Mouse (Mus musculus): Measurements from ENCODE around the gene Prrc2a.

GRCm38 (mm10) chr17:35205380-35205769 is 40.7 kb upstream of the Prrc2a start:
- TF ChIP-seq POLR2A (IDR thresholded peaks at IDR 0.05; ENCODE audit: extremely low read depth, insufficient read depth, low read length) = no peak
- TF ChIP-seq CTCF (IDR thresholded peaks at IDR 0.05; ENCODE audit: extremely low read depth, insufficient read depth, low read length) = no peak
